Mouse (Mus musculus) hindbrain, embryonic 10.5 days (tissue): ENCODE measurements around the gene Ccr8. TPM values are rescaled to one million over a fixed set of nuclear protein-coding genes. Genes with fewer than 3 reads are reported as not detected.

ENCODE experiments used
- DNase-seq: peaks from one replicate; pipeline ENCODE4 v3.0.0-alpha.2; 2017; ENCODE audit warnings: low spot score
- H3K27ac ChIP-seq: fragments of 300-500 bp; sonication (generic); 2 replicates; pipeline ENCODE4 v1.5.1; 2016; ENCODE audit warnings: mild to moderate bottlenecking, moderate library complexity
- H3K27me3 ChIP-seq: fragments of 300-500 bp; sonication (generic); 2 replicates; pipeline ENCODE4 v1.6.1; 2016; ENCODE audit warnings: mild to moderate bottlenecking; ENCODE audit not compliant: poor library complexity, insufficient read depth, severe bottlenecking
- H3K36me3 ChIP-seq: fragments of 300-500 bp; sonication (generic); 2 replicates; pipeline ENCODE4 v1.6.1; 2016; ENCODE audit warnings: mild to moderate bottlenecking, moderate library complexity
- H3K4me1 ChIP-seq: fragments of 300-500 bp; sonication (generic); replicated peaks from 2 replicates; pipeline ENCODE4 v1.6.1; 2016; ENCODE audit warnings: mild to moderate bottlenecking
- H3K4me3 ChIP-seq: fragments of 300-500 bp; sonication (generic); 2 replicates; pipeline ENCODE4 v1.5.1; 2016; ENCODE audit warnings: mild to moderate bottlenecking, moderate library complexity
- H3K9me3 ChIP-seq: fragments of 300-500 bp; sonication (generic); 2 replicates; pipeline ENCODE4 v1.6.1; 2016; ENCODE audit warnings: mild to moderate bottlenecking, moderate library complexity
- WGBS: fragments of 180-500 bp; shearing (Covaris S2); methylation state at CpG from one replicate; pipeline ENCODE4 v1.1.7; 2016; 5-methylcytosine and 5-hydroxymethylcytosine counted together
- polyA plus RNA-seq: library from polyadenylated mRNA; unstranded; fragments of >200 nt; fragmentation: Nextera tagmentation; extraction: Ambion mirVana; gene quantifications from 2 replicates; pipeline ENCODE4 v1.2.1, GENCODE M21; 2016

Ccr8 gene
- polyA plus RNA-seq, 1 experiment from 2014 or later, result not detected

GRCm38 (mm10) chr9:120118212-120118611, 26.3 kb downstream of the Ccr8 start:
- H3K27me3 ChIP-seq, result no peaks in the 10 kb centered on the region
- H3K27ac ChIP-seq, result no peak overlapping the region
- H3K4me1 ChIP-seq, result 0 out of 2 replicates have a peak, but pooled peaks cover 3% of the 10 kb centered on the region
- peaks cover 61% of the 10 kb centered on the region for H3K36me3 ChIP-seq
- WGBS, result 91% methylated on average over 4 of the region's 4 CpGs
- DNase-seq, result no peak
- no peak overlapping the region for H3K4me3 ChIP-seq
- no peaks in the 10 kb centered on the region for H3K9me3 ChIP-seq

- H3K27me3 ChIP-seq, result no peaks in the 10 kb centered on the region
- no peak overlapping the region for H3K4me3 ChIP-seq
- no peak for DNase-seq
- peaks cover 73% of the 10 kb centered on the region for H3K36me3 ChIP-seq
- 93% methylated on average over 7 of the region's 7 CpGs for WGBS
- H3K9me3 ChIP-seq, result no peaks in the 10 kb centered on the region
- no peaks in the 10 kb centered on the region for H3K4me1 ChIP-seq
- no peak overlapping the region for H3K27ac ChIP-seq
Observed at GRCm38 (mm10) chr9:120120503-120120902, 28.6 kb downstream of the Ccr8 start.

- WGBS, result 68% methylated on average over 11 of the region's 11 CpGs
- Histone ChIP-seq H3K4me1 (peaks cover 18% of the 10 kb centered on the region), H3K27ac (peak overlapping the region; percentile 99), H3K36me3 (peaks cover 60% of the 10 kb centered on the region), H3K27me3 (no peaks in the 10 kb centered on the region), H3K4me3 (peak overlapping the region; percentile 100), H3K9me3 (no peaks in the 10 kb centered on the region)
- no peak for DNase-seq
Observed at GRCm38 (mm10) chr9:120126868-120127267, 35.0 kb downstream of the Ccr8 start.

GRCm38 (mm10) chr9:120127538-120128251, 35.8 kb downstream of the Ccr8 start, which contains the start of gene Rpsa:
Gene Rpsa (plus strand): TSS chr9:120127689.
- WGBS, result under 1% methylated on average over 72 of the region's 72 CpGs
- Histone ChIP-seq H3K9me3 (no peaks in the 10 kb centered on the region), H3K27ac (peak within 1 kb of the TSS; percentile 99), H3K4me3 (peak within 1 kb of the TSS; percentile 100), H3K36me3 (peaks cover 60% of the 10 kb centered on the region), H3K27me3 (no peaks in the 10 kb centered on the region), H3K4me1 (peaks cover 18% of the 10 kb centered on the region)
- DNase-seq, result peak; percentile 98

- Histone ChIP-seq H3K27me3 (no peaks in the 10 kb centered on the region), H3K4me3 (peak overlapping the region; percentile 100), H3K4me1 (peaks cover 18% of the 10 kb centered on the region), H3K36me3 (peaks cover 52% of the 10 kb centered on the region), H3K9me3 (no peaks in the 10 kb centered on the region), H3K27ac (peak overlapping the region; percentile 99)
- 79% methylated on average over 10 of the region's 10 CpGs for WGBS
- no peak for DNase-seq
Observed at GRCm38 (mm10) chr9:120129276-120129675, 37.4 kb downstream of the Ccr8 start.

GRCm38 (mm10) chr9:120131784-120132288, 39.9 kb downstream of the Ccr8 start:
- DNase-seq, result no peak
- Histone ChIP-seq H3K27me3 (no peaks in the 10 kb centered on the region), H3K4me3 (no peak overlapping the region), H3K36me3 (peaks cover 57% of the 10 kb centered on the region), H3K4me1 (peaks cover 16% of the 10 kb centered on the region), H3K27ac (no peak overlapping the region), H3K9me3 (no peaks in the 10 kb centered on the region)
- WGBS, result 92% methylated on average over 3 of the region's 3 CpGs

- H3K27ac ChIP-seq, result no peak overlapping the region
- H3K4me3 ChIP-seq, result no peak overlapping the region
- no peaks in the 10 kb centered on the region for H3K27me3 ChIP-seq
- H3K36me3 ChIP-seq, result peaks cover 57% of the 10 kb centered on the region
- H3K9me3 ChIP-seq, result no peaks in the 10 kb centered on the region
- H3K4me1 ChIP-seq, result peaks cover 14% of the 10 kb centered on the region
- no peak for DNase-seq
- 42% methylated on average over 8 of the region's 8 CpGs for WGBS
Observed at GRCm38 (mm10) chr9:120132980-120133754, 41.3 kb downstream of the Ccr8 start.

- DNase-seq, result no peak
- Histone ChIP-seq H3K4me1 (peaks cover 9% of the 10 kb centered on the region), H3K27ac (no peak overlapping the region), H3K36me3 (peaks cover 51% of the 10 kb centered on the region), H3K9me3 (no peaks in the 10 kb centered on the region), H3K4me3 (no peak overlapping the region), H3K27me3 (no peaks in the 10 kb centered on the region)
- WGBS, result 62% methylated on average over 6 of the region's 6 CpGs
Observed at GRCm38 (mm10) chr9:120133755-120134475, 42.0 kb downstream of the Ccr8 start.

GRCm38 (mm10) chr9:120134529-120135160, 42.7 kb downstream of the Ccr8 start:
- peaks cover 2% of the 10 kb centered on the region; the same call in 1 of the 2 replicates for H3K4me1 ChIP-seq
- WGBS, result 82% methylated on average over 13 of the region's 13 CpGs
- no peak overlapping the region for H3K4me3 ChIP-seq
- DNase-seq, result no peak
- no peaks in the 10 kb centered on the region for H3K27me3 ChIP-seq
- no peak overlapping the region for H3K27ac ChIP-seq
- peaks cover 44% of the 10 kb centered on the region for H3K36me3 ChIP-seq
- H3K9me3 ChIP-seq, result no peaks in the 10 kb centered on the region

GRCm38 (mm10) chr9:120135454-120135853, 43.5 kb downstream of the Ccr8 start:
- Histone ChIP-seq H3K9me3 (no peaks in the 10 kb centered on the region), H3K4me3 (no peak overlapping the region), H3K4me1 (no peaks in the 10 kb centered on the region), H3K27ac (no peak overlapping the region), H3K36me3 (peaks cover 36% of the 10 kb centered on the region), H3K27me3 (no peaks in the 10 kb centered on the region)
- DNase-seq, result no peak
- WGBS, result 90% methylated on average over 11 of the region's 11 CpGs

GRCm38 (mm10) chr9:120140652-120141051, 48.7 kb downstream of the Ccr8 start:
- peaks cover under 1% of the 10 kb centered on the region; the same call in 1 of the 2 replicates for H3K36me3 ChIP-seq
- H3K4me3 ChIP-seq, result no peak overlapping the region
- WGBS, result 21% methylated on average over 4 of the region's 4 CpGs
- peak; percentile 74 for DNase-seq
- H3K4me1 ChIP-seq, result no peaks in the 10 kb centered on the region
- H3K27me3 ChIP-seq, result no peaks in the 10 kb centered on the region
- no peak overlapping the region for H3K27ac ChIP-seq
- H3K9me3 ChIP-seq, result no peaks in the 10 kb centered on the region

GRCm38 (mm10) chr9:120144474-120144873, 52.6 kb downstream of the Ccr8 start:
- Histone ChIP-seq H3K27ac (no peak overlapping the region), H3K36me3 (no peaks in the 10 kb centered on the region), H3K9me3 (no peaks in the 10 kb centered on the region), H3K27me3 (peaks cover 15% of the 10 kb centered on the region; the same call in 1 of the 2 replicates), H3K4me1 (peaks cover 8% of the 10 kb centered on the region), H3K4me3 (no peak overlapping the region)
- 84% methylated on average over 13 of the region's 13 CpGs for WGBS
- DNase-seq, result no peak
